Mouse (Mus musculus): Measurements from ENCODE around the gene Kdf1. TPM values are rescaled to one million over a fixed set of nuclear protein-coding genes. Genes with fewer than 3 reads are reported as not detected.

Gene Kdf1
- polyA plus RNA-seq, 1 experiment from 2014 or later: 0.20 TPM

- 74% methylated on average over 3 of the region's 3 CpGs for WGBS
- no peaks in the 10 kb centered on the region for H3K36me3 ChIP-seq (ENCODE audit: control insufficient read depth, insufficient read depth, low read length)
- no peaks in the 10 kb centered on the region for H3K9me3 ChIP-seq (replicated peaks; ENCODE audit: control insufficient read depth, low read length)
- H3K9ac ChIP-seq (ENCODE audit: low read length): no peak overlapping the region
- peaks cover 29% of the 10 kb centered on the region for H3K27me3 ChIP-seq (replicated peaks; ENCODE audit: control insufficient read depth, insufficient read depth, low read length)
- peaks cover 6% of the 10 kb centered on the region for H3K4me1 ChIP-seq (ENCODE audit: control insufficient read depth, insufficient read depth, low read length)
- no peak overlapping the region for H3K4me2 ChIP-seq (ENCODE audit: low read length)
- H3K4me3 ChIP-seq (ENCODE audit: low read depth, low read length): no peak overlapping the region
- DNase-seq (ENCODE audit: low spot score) (no peak), ATAC-seq (no peak)
- H3K27ac ChIP-seq (ENCODE audit: low read depth, low read length): no peak overlapping the region
These were observed 36.3 kb upstream of the Kdf1 start for GRCm38 (mm10) chr4:133482479-133482878.

GRCm38 (mm10) chr4:133484266-133485025, 34.3 kb upstream of the Kdf1 start:
- ATAC-seq: no peak
- H3K9ac ChIP-seq (ENCODE audit: low read length): no peak overlapping the region
- peaks cover 6% of the 10 kb centered on the region for H3K4me1 ChIP-seq (ENCODE audit: control insufficient read depth, insufficient read depth, low read length)
- no peaks in the 10 kb centered on the region for H3K36me3 ChIP-seq (ENCODE audit: control insufficient read depth, insufficient read depth, low read length)
- 15% methylated on average over 22 of the region's 22 CpGs for WGBS
- H3K27me3 ChIP-seq (replicated peaks; ENCODE audit: control insufficient read depth, insufficient read depth, low read length): peaks cover 29% of the 10 kb centered on the region
- H3K27ac ChIP-seq (ENCODE audit: low read depth, low read length): no peak overlapping the region
- H3K4me3 ChIP-seq (ENCODE audit: low read depth, low read length): no peak overlapping the region
- no peaks in the 10 kb centered on the region for H3K9me3 ChIP-seq (replicated peaks; ENCODE audit: control insufficient read depth, low read length)
- no peak overlapping the region for H3K4me2 ChIP-seq (ENCODE audit: low read length)
- DNase-seq (ENCODE audit: low spot score): no peak

GRCm38 (mm10) chr4:133485691-133486425, 32.9 kb upstream of the Kdf1 start:
- Histone ChIP-seq H3K4me3 (ENCODE audit: low read depth, low read length) (no peak overlapping the region), H3K4me1 (ENCODE audit: control insufficient read depth, insufficient read depth, low read length) (no peaks in the 10 kb centered on the region), H3K36me3 (ENCODE audit: control insufficient read depth, insufficient read depth, low read length) (no peaks in the 10 kb centered on the region), H3K27ac (ENCODE audit: low read depth, low read length) (no peak overlapping the region), H3K27me3 (replicated peaks; ENCODE audit: control insufficient read depth, insufficient read depth, low read length) (peaks cover 19% of the 10 kb centered on the region), H3K4me2 (ENCODE audit: low read length) (no peak overlapping the region), H3K9ac (ENCODE audit: low read length) (no peak overlapping the region), H3K9me3 (replicated peaks; ENCODE audit: control insufficient read depth, low read length) (no peaks in the 10 kb centered on the region)
- WGBS: 92% methylated on average over 28 of the region's 28 CpGs
- DNase-seq (ENCODE audit: low spot score) (no peak), ATAC-seq (no peak)

GRCm38 (mm10) chr4:133486673-133487357, 31.9 kb upstream of the Kdf1 start:
- H3K4me1 ChIP-seq (ENCODE audit: control insufficient read depth, insufficient read depth, low read length): no peaks in the 10 kb centered on the region

GRCm38 (mm10) chr4:133488619-133489392, 30.0 kb upstream of the Kdf1 start:
- no peaks in the 10 kb centered on the region for H3K9me3 ChIP-seq (replicated peaks; ENCODE audit: control insufficient read depth, low read length)
- no peaks in the 10 kb centered on the region for H3K4me1 ChIP-seq (ENCODE audit: control insufficient read depth, insufficient read depth, low read length)
- DNase-seq (ENCODE audit: low spot score): no peak
- WGBS: 86% methylated on average over 20 of the region's 20 CpGs
- no peak for ATAC-seq
- no peaks in the 10 kb centered on the region; the same call in 1 of the 2 replicates for H3K27me3 ChIP-seq (replicated peaks; ENCODE audit: control insufficient read depth, insufficient read depth, low read length)
- no peak overlapping the region for H3K4me2 ChIP-seq (ENCODE audit: low read length)
- no peak overlapping the region for H3K27ac ChIP-seq (ENCODE audit: low read depth, low read length)
- no peak overlapping the region for H3K4me3 ChIP-seq (ENCODE audit: low read depth, low read length)
- no peak overlapping the region for H3K9ac ChIP-seq (ENCODE audit: low read length)
- no peaks in the 10 kb centered on the region for H3K36me3 ChIP-seq (ENCODE audit: control insufficient read depth, insufficient read depth, low read length)

More at GRCm38 (mm10) chr4:133486673-133487357, 31.9 kb upstream of the Kdf1 start:
- Histone ChIP-seq H3K4me2 (ENCODE audit: low read length) (no peak overlapping the region), H3K27me3 (replicated peaks; ENCODE audit: control insufficient read depth, insufficient read depth, low read length) (peaks cover 10% of the 10 kb centered on the region), H3K9me3 (replicated peaks; ENCODE audit: control insufficient read depth, low read length) (no peaks in the 10 kb centered on the region), H3K9ac (ENCODE audit: low read length) (no peak overlapping the region), H3K4me3 (ENCODE audit: low read depth, low read length) (no peak overlapping the region), H3K27ac (ENCODE audit: low read depth, low read length) (no peak overlapping the region), H3K36me3 (ENCODE audit: control insufficient read depth, insufficient read depth, low read length) (no peaks in the 10 kb centered on the region)
- ATAC-seq: no peak
- 92% methylated on average over 26 of the region's 26 CpGs for WGBS
- no peak for DNase-seq (ENCODE audit: low spot score)

- Histone ChIP-seq H3K27me3 (replicated peaks; ENCODE audit: control insufficient read depth, insufficient read depth, low read length) (peaks cover 2% of the 10 kb centered on the region; the same call in 1 of the 2 replicates), H3K4me1 (ENCODE audit: control insufficient read depth, insufficient read depth, low read length) (no peaks in the 10 kb centered on the region), H3K36me3 (ENCODE audit: control insufficient read depth, insufficient read depth, low read length) (no peaks in the 10 kb centered on the region), H3K9ac (ENCODE audit: low read length) (no peak overlapping the region), H3K27ac (ENCODE audit: low read depth, low read length) (no peak overlapping the region), H3K4me2 (ENCODE audit: low read length) (no peak overlapping the region), H3K4me3 (ENCODE audit: low read depth, low read length) (no peak overlapping the region), H3K9me3 (replicated peaks; ENCODE audit: control insufficient read depth, low read length) (no peaks in the 10 kb centered on the region)
- 52% methylated on average over 4 of the region's 4 CpGs for WGBS
- DNase-seq (ENCODE audit: low spot score) (no peak), ATAC-seq (no peak)
These were observed 29.1 kb upstream of the Kdf1 start for GRCm38 (mm10) chr4:133489489-133490245.

- Histone ChIP-seq H3K27ac (ENCODE audit: low read depth, low read length) (no peak overlapping the region), H3K4me2 (ENCODE audit: low read length) (no peak overlapping the region), H3K4me3 (ENCODE audit: low read depth, low read length) (no peak overlapping the region), H3K36me3 (ENCODE audit: control insufficient read depth, insufficient read depth, low read length) (no peaks in the 10 kb centered on the region), H3K9me3 (replicated peaks; ENCODE audit: control insufficient read depth, low read length) (no peaks in the 10 kb centered on the region), H3K4me1 (ENCODE audit: control insufficient read depth, insufficient read depth, low read length) (no peaks in the 10 kb centered on the region), H3K9ac (ENCODE audit: low read length) (no peak overlapping the region), H3K27me3 (replicated peaks; ENCODE audit: control insufficient read depth, insufficient read depth, low read length) (peaks cover 23% of the 10 kb centered on the region)
- WGBS: 41% methylated on average over 10 of the region's 10 CpGs
- no peak for DNase-seq (ENCODE audit: low spot score)
- no peak for ATAC-seq
These were observed 27.0 kb upstream of the Kdf1 start for GRCm38 (mm10) chr4:133491800-133492199.

- Histone ChIP-seq H3K4me2 (ENCODE audit: low read length) (peak overlapping the region; percentile 51), H3K36me3 (ENCODE audit: control insufficient read depth, insufficient read depth, low read length) (no peaks in the 10 kb centered on the region), H3K4me3 (ENCODE audit: low read depth, low read length) (peak overlapping the region; percentile 19; the same call in 1 of the 2 replicates), H3K9ac (ENCODE audit: low read length) (no peak overlapping the region), H3K4me1 (ENCODE audit: control insufficient read depth, insufficient read depth, low read length) (peaks cover 4% of the 10 kb centered on the region; the same call in 1 of the 2 replicates), H3K27me3 (replicated peaks; ENCODE audit: control insufficient read depth, insufficient read depth, low read length) (peaks cover 41% of the 10 kb centered on the region), H3K9me3 (replicated peaks; ENCODE audit: control insufficient read depth, low read length) (no peaks in the 10 kb centered on the region), H3K27ac (ENCODE audit: low read depth, low read length) (no peak overlapping the region)
- ATAC-seq (no peak), DNase-seq (ENCODE audit: low spot score) (no peak)
- WGBS: 18% methylated on average over 9 of the region's 12 CpGs
These were observed 24.9 kb upstream of the Kdf1 start for GRCm38 (mm10) chr4:133493895-133494294.
